Mouse (Mus musculus): ENCODE measurements around the gene Dnal4. TPM values are rescaled to one million over a fixed set of nuclear protein-coding genes. Genes with fewer than 3 reads are reported as not detected.

The Dnal4 gene
- polyA plus RNA-seq, 1 experiment from 2014 or later = 67.4 TPM

DNA sequence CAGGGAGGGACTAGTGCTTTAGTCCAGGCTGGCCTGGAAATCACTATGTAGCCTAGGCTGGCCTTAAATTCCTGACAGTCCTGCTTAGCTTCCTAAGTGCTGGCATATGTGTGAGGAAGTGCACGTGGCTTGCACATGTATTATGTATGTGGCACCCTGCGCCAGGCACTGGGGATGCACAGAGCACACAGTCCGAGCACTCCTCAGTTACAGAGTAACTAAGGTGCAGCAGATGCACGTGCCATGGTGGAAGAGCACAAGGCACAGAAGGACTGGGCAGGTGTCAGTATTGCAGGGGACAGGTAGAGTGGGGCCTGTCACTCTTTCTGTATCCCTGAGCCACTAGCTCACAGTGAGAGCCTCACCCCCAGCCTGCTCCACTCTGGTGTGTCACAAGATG is 22.5 kb downstream of the Dnal4 start:
- H3K27ac ChIP-seq = no peak overlapping the region
- H3K36me3 ChIP-seq = no peaks in the 10 kb centered on the region
- 0 out of 2 replicates have a peak, but pooled peaks cover 10% of the 10 kb centered on the region for H3K4me1 ChIP-seq
- H3K4me3 ChIP-seq (replicated peaks) = no peak overlapping the region
- 82% methylated on average over 4 of the region's 4 CpGs for WGBS
- H3K4me2 ChIP-seq = no peak overlapping the region
- H3K27me3 ChIP-seq = no peaks in the 10 kb centered on the region
- H3K9me3 ChIP-seq (replicated peaks) = no peaks in the 10 kb centered on the region
- H3K9ac ChIP-seq = no peak overlapping the region
- ATAC-seq (replicated peaks; ENCODE audit: low FRiP score) = no peak

DNA sequence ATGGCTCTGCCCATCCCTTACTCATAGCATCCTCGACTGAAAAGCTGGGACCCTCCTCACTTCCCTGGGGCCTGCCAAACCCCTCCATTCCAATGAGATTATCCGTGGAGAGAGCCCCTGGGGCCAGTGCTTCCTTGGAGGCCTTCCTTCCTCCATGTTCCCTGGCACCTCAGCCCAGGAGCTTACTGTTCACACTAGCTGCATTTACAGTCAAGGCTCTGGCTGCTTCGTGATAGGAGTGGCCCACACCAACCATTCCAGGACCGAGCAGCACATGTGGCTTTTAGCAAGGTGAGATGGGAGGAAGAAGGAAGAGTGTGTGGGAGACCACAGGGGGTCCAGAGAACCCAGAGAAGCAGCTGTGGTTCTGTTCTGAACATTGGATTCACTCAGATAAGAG is 23.8 kb downstream of the Dnal4 start:
- H3K27ac ChIP-seq = no peak overlapping the region
- H3K4me1 ChIP-seq = 0 out of 2 replicates have a peak, but pooled peaks cover 10% of the 10 kb centered on the region
- WGBS = 58% methylated on average over 4 of the region's 4 CpGs
- H3K27me3 ChIP-seq = no peaks in the 10 kb centered on the region
- H3K4me2 ChIP-seq = no peak overlapping the region
- ATAC-seq (replicated peaks; ENCODE audit: low FRiP score) = no peak
- no peaks in the 10 kb centered on the region for H3K36me3 ChIP-seq
- no peaks in the 10 kb centered on the region for H3K9me3 ChIP-seq (replicated peaks)
- H3K4me3 ChIP-seq (replicated peaks) = no peak overlapping the region
- H3K9ac ChIP-seq = no peak overlapping the region

DNA sequence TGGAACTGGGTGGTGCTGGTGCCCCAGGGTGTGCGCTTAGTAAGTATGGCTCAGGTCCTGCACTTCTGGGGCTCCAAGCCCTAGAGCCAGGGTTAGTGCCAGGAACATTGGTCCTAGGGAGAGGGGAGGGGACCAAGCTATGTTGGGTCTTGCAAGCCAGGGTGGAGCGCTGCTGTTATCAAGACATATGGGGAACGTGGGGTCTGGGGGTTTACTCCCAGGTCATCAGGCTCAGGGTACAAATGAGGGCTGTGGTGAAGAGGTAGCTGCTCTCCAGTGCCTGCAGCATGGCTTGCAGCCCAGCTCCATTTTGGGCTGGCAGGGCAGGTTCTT is 24.3 kb downstream of the Dnal4 start:
- H3K4me2 ChIP-seq = no peak overlapping the region
- no peak overlapping the region for H3K27ac ChIP-seq
- no peak overlapping the region for H3K9ac ChIP-seq
- H3K4me3 ChIP-seq (replicated peaks) = no peak overlapping the region
- 85% methylated on average over 3 of the region's 3 CpGs for WGBS
- H3K4me1 ChIP-seq = 0 out of 2 replicates have a peak, but pooled peaks cover 10% of the 10 kb centered on the region
- no peaks in the 10 kb centered on the region for H3K36me3 ChIP-seq
- H3K9me3 ChIP-seq (replicated peaks) = no peaks in the 10 kb centered on the region
- no peak for ATAC-seq (replicated peaks; ENCODE audit: low FRiP score)
- H3K27me3 ChIP-seq = no peaks in the 10 kb centered on the region

DNA sequence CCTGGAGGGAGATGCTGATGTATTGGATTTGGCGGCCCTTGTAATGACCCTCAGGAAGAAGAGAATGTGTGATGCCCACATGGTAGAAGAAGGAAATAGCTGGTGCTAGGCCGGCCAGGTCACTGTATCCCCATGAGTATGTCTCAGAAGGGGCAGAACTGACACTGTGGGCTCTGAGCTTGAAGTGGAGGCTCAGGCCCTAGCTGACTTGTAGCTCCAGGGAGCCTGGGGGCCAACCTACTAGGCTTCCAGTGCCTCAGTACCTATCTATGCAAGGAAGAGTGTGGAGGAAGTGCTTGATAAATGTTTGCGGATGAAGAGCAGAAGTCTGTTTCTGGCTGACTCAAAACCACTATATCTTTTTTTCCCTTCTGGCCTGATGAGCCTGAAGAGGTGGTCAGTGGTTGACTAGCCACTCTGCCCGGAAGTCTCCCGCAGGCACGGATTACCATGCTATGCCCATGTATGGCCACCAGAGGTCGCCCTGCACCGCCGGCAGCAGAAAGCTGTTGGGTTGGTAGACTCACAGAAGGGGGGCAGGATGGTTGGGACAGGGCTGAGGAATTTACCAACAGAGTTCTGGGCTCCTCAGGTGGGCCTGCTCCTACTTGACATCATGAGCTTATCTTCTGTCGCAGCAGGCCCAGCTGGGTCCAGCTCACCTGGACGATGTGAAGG is 24.8 kb downstream of the Dnal4 start:
- no peaks in the 10 kb centered on the region for H3K9me3 ChIP-seq (replicated peaks)
- 26% methylated on average over 11 of the region's 11 CpGs for WGBS

DNA sequence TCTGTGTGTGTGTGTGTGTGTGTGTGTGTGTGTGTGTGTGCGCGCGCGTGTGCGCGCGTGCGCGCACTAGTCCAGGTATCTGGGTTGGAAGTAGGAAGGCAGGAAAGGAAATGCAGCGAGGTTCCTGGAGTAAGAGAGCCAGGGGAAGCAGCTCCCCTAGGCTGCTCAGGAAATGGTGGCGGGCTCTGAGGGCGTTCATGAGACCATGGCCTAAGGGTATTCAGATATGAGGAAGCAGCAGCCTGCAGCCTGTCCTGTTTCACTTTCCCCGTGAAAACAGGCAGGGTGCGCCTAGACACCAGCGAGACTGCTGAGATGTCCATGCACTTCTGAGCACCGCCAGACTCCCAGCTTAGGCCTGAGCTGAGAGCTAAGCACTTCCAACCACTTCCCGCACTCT is 25.9 kb downstream of the Dnal4 start:
- no peak for ATAC-seq (replicated peaks; ENCODE audit: low FRiP score)
- Histone ChIP-seq H3K27ac (no peak overlapping the region), H3K4me2 (no peak overlapping the region), H3K9ac (no peak overlapping the region), H3K4me3 (replicated peaks) (no peak overlapping the region), H3K4me1 (0 out of 2 replicates have a peak, but pooled peaks cover 10% of the 10 kb centered on the region), H3K9me3 (replicated peaks) (no peaks in the 10 kb centered on the region), H3K36me3 (no peaks in the 10 kb centered on the region), H3K27me3 (no peaks in the 10 kb centered on the region)
- WGBS = 85% methylated on average over 17 of the region's 17 CpGs

More for the DNA sequence above, 24.8 kb downstream of the Dnal4 start:
- no peaks in the 10 kb centered on the region for H3K36me3 ChIP-seq
- no peak overlapping the region for H3K9ac ChIP-seq
- H3K27me3 ChIP-seq = no peaks in the 10 kb centered on the region
- no peak; the same call in 1 of the 2 replicates for ATAC-seq (replicated peaks; ENCODE audit: low FRiP score)
- 0 out of 2 replicates have a peak, but pooled peaks cover 10% of the 10 kb centered on the region for H3K4me1 ChIP-seq
- H3K4me2 ChIP-seq = no peak overlapping the region
- H3K27ac ChIP-seq = no peak overlapping the region
- H3K4me3 ChIP-seq (replicated peaks) = no peak overlapping the region

DNA sequence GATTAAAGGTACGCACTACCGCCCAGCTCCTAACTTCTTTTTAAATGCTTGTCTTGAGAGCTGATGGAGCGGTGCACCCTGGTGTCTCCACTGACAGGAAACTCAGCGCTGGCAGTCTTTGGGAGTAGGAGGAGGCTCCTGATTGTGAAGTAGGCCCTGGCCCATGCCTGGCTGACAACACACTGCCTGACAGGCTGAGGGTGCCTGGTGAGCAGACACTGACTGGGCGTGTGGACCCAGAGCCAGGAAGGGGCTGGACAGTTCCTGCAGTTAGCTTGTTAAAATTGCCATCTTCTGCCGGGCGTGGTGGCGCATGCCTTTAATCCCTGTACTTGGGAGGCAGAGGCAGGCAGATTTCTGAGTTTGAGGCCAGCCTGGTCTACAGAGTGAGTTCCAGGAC is 27.4 kb downstream of the Dnal4 start:
- 91% methylated on average over 8 of the region's 8 CpGs for WGBS
- Histone ChIP-seq H3K27ac (no peak overlapping the region), H3K4me2 (no peak overlapping the region), H3K9me3 (replicated peaks) (no peaks in the 10 kb centered on the region), H3K4me3 (replicated peaks) (no peak overlapping the region), H3K36me3 (no peaks in the 10 kb centered on the region), H3K9ac (no peak overlapping the region), H3K27me3 (no peaks in the 10 kb centered on the region), H3K4me1 (peaks cover 7% of the 10 kb centered on the region; the same call in 1 of the 2 replicates)
- no peak for ATAC-seq (replicated peaks; ENCODE audit: low FRiP score)

DNA sequence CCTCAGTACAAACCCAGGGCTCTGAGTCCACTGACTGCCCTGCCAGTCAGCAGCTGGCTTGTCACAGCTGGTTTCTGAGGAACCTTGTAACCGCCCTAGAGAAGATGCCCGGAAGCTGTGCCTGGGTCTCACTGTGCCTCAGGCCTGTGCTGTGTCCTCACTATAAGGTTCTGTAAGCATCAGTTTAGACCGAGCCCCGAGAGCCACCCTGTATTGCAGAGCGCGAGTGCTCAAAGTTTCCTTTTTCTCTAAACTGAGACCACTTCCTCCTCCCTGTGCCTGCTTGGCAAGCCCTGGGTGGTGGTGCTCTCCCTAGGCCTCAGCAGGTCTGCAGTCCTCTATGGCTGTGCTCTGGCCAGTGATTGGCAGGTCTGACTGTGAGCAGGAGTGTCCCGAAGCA is 28.5 kb downstream of the Dnal4 start:
- Histone ChIP-seq H3K9me3 (replicated peaks) (no peaks in the 10 kb centered on the region), H3K4me1 (peaks cover 16% of the 10 kb centered on the region), H3K27me3 (no peaks in the 10 kb centered on the region), H3K36me3 (no peaks in the 10 kb centered on the region), H3K9ac (no peak overlapping the region), H3K4me2 (no peak overlapping the region), H3K4me3 (replicated peaks) (no peak overlapping the region), H3K27ac (no peak overlapping the region)
- no peak for ATAC-seq (replicated peaks; ENCODE audit: low FRiP score)
- WGBS = 88% methylated on average over 7 of the region's 7 CpGs

DNA sequence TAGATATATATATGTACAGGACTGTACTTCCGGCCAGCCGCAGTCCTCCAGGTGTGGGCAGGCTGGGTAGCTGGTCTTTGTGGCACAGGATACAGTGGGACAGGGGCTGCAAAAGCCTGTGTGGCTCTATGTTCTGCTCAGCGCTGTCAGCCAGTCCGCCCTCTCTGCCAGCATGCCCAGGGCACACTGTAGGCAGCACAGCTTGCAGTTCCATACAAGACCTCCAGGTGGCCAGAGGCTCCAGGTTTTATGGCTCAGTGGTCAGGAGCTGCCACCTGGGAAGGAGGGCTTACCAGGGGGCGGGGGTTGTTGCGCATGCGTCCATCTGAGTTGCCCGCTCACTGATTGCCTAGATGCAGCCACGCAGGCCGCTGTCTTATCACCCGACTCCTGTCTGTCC is 29.7 kb downstream of the Dnal4 start:
- Histone ChIP-seq H3K9ac (no peak overlapping the region), H3K4me1 (peaks cover 16% of the 10 kb centered on the region), H3K9me3 (replicated peaks) (no peaks in the 10 kb centered on the region), H3K27me3 (no peaks in the 10 kb centered on the region), H3K36me3 (no peaks in the 10 kb centered on the region), H3K4me2 (no peak overlapping the region), H3K4me3 (replicated peaks) (no peak overlapping the region), H3K27ac (no peak overlapping the region)
- 62% methylated on average over 11 of the region's 11 CpGs for WGBS
- ATAC-seq (replicated peaks; ENCODE audit: low FRiP score) = no peak; the same call in 1 of the 2 replicates

DNA sequence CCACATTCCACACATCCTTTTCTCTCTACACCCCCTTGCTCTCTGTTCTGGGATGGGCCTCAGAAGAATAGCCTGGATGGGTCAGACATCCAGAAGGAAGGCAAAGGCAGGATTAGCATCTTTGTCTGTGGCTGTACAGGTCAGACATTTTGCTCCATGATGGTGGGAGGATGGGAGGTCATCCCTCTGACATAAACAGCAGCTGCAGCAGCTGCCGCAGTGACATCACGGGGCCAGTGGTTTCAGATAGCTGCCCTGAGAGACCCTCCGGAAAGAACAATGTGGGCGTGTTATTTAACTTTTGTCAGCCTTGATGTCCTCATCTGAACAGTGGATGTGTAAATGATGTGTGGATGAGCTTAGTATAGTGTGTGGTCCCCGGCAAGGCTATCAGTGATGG is 31.8 kb downstream of the Dnal4 start:
- Histone ChIP-seq H3K27ac (no peak overlapping the region), H3K4me1 (peaks cover 30% of the 10 kb centered on the region), H3K9ac (no peak overlapping the region), H3K36me3 (no peaks in the 10 kb centered on the region), H3K27me3 (no peaks in the 10 kb centered on the region), H3K4me3 (replicated peaks) (no peak overlapping the region), H3K4me2 (no peak overlapping the region), H3K9me3 (replicated peaks) (no peaks in the 10 kb centered on the region)
- WGBS = 78% methylated on average over 5 of the region's 5 CpGs
- no peak for ATAC-seq (replicated peaks; ENCODE audit: low FRiP score)

DNA sequence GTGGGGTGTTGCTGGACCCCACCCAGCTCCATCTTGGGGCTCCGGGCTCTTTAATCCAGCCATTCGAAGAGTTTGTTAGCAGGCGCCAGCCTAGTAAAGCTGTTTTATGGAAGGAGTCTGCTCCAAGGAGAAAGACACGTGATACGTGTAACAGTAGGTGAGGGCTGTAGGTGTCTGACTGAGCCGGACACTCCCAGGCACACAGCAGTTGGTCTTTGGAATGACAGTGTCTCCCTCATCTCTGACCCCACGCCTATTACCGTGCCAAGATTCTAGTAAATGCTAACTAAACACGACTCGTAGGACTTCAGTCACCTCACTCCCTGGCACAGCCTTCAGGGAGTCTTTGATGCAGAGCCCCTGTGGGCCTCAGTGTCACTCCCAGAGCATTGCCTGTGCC is 32.3 kb downstream of the Dnal4 start:
- ATAC-seq (replicated peaks; ENCODE audit: low FRiP score) = no peak
- WGBS = 70% methylated on average over 10 of the region's 10 CpGs
- H3K36me3 ChIP-seq = no peaks in the 10 kb centered on the region

DNA sequence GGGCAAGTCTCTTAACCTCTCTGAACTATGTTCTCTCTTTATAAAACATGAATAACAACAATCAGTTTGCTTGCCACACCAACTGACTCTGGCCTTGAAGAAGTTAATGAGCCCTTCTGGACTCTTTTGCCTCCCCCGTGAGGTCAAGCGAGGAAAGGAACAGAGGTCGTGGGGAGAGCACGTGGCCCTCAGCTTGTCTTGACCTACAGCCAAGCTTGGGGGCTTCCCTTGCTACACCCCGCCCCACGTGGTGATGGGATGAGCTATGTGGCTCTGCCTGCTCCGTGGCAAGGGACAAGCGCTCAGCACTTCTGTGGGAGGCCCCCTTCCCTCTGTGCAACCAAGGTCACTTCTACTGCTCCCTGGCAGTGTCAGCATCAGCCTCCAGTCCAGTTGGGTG is 32.9 kb downstream of the Dnal4 start:
- no peak for ATAC-seq (replicated peaks; ENCODE audit: low FRiP score)
- no peaks in the 10 kb centered on the region for H3K9me3 ChIP-seq (replicated peaks)
- no peak overlapping the region for H3K4me3 ChIP-seq (replicated peaks)
- H3K27me3 ChIP-seq = no peaks in the 10 kb centered on the region
- no peaks in the 10 kb centered on the region for H3K36me3 ChIP-seq
- H3K27ac ChIP-seq = no peak overlapping the region
- no peak overlapping the region for H3K4me2 ChIP-seq
- WGBS = 45% methylated on average over 8 of the region's 8 CpGs
- H3K9ac ChIP-seq = no peak overlapping the region
- H3K4me1 ChIP-seq = peaks cover 41% of the 10 kb centered on the region

More for the DNA sequence above, 32.3 kb downstream of the Dnal4 start:
- Histone ChIP-seq H3K9me3 (replicated peaks) (no peaks in the 10 kb centered on the region), H3K27me3 (no peaks in the 10 kb centered on the region), H3K4me1 (peaks cover 36% of the 10 kb centered on the region), H3K4me3 (replicated peaks) (no peak overlapping the region), H3K27ac (no peak overlapping the region), H3K4me2 (no peak overlapping the region), H3K9ac (no peak overlapping the region)

DNA sequence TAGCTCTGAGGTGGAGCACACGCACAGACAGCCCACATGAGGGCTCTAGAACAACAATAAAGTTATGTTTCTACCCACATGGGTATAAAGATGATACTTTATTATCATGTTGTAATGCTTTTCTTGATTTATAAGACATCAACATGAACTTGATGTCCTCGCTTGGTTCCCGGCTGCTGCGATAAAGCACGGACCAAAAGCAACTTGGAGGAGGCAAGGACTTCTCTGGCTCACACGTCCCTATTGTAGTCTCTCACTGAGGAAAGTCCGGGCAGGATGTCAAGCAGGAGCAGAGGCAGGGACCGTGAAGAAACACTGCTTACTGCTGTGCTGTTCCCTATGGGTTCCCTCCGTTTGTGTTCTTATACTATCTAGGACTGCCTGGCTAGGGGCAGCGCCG is 33.6 kb downstream of the Dnal4 start:
- no peak overlapping the region for H3K9ac ChIP-seq
- no peaks in the 10 kb centered on the region for H3K36me3 ChIP-seq
- no peak overlapping the region for H3K4me3 ChIP-seq (replicated peaks)
- H3K9me3 ChIP-seq (replicated peaks) = no peaks in the 10 kb centered on the region
- H3K4me1 ChIP-seq = peaks cover 49% of the 10 kb centered on the region
- H3K27ac ChIP-seq = no peak overlapping the region
- WGBS = 90% methylated on average over 11 of the region's 11 CpGs
- H3K27me3 ChIP-seq = no peaks in the 10 kb centered on the region
- ATAC-seq (replicated peaks; ENCODE audit: low FRiP score) = no peak
- no peak overlapping the region for H3K4me2 ChIP-seq

DNA sequence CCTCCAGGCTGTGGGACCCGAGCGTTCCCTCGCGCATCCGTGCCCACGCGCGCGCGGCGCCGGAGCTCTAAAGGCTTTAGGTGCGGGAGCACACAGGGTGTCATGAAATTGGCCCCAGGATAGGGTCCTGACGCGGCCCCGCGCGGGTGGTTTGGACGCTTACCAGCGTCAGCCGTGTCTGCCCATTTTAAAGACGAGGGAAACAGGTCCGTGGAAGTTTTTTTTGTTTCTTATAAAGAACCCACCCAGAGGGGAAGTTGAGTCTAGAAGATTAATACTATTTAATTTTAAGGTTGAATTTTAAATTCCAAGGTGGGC is 35.0 kb downstream of the Dnal4 start:
- H3K36me3 ChIP-seq = peaks cover 12% of the 10 kb centered on the region
- peak overlapping the region; percentile 85 for H3K9ac ChIP-seq
- no peaks in the 10 kb centered on the region for H3K27me3 ChIP-seq
- ATAC-seq (replicated peaks; ENCODE audit: low FRiP score) = no peak; the same call in 1 of the 2 replicates
- H3K9me3 ChIP-seq (replicated peaks) = no peaks in the 10 kb centered on the region
- H3K4me1 ChIP-seq = peaks cover 56% of the 10 kb centered on the region
- WGBS = under 1% methylated on average over 23 of the region's 23 CpGs
- H3K4me3 ChIP-seq (replicated peaks) = peak overlapping the region; percentile 97
- peak overlapping the region; percentile 47; the same call in 1 of the 2 replicates for H3K27ac ChIP-seq
- peak overlapping the region; percentile 93 for H3K4me2 ChIP-seq

Data from kidney, embryonic 15.5 days (tissue).